Mouse (Mus musculus) heart, postnatal 0 days (tissue): Measurements from ENCODE around the gene St6galnac3.

Experiments
- CTCF ChIP-seq: IDR thresholded peaks from 2 replicates; pipeline ENCODE4 v1.5.1; 2016; ENCODE audit warnings: antibody characterized with exemption, control low read depth, low read depth
- EP300 ChIP-seq: IDR thresholded peaks from 2 replicates; pipeline ENCODE4 v1.6.1; 2016; ENCODE audit warnings: antibody characterized with exemption, low read depth

- TF ChIP-seq CTCF: no peak
- no peak for TF ChIP-seq EP300
Measured at GRCm38 (mm10) chr3:153173567-153173966, 551.4 kb downstream of the St6galnac3 start.
